Mouse (Mus musculus): ENCODE results near the gene Nras. TPM values are rescaled to one million over a fixed set of nuclear protein-coding genes. Genes with fewer than 3 reads are reported as not detected.

The Nras gene
- polyA plus RNA-seq, 1 experiment, result 8.6 TPM

DNA sequence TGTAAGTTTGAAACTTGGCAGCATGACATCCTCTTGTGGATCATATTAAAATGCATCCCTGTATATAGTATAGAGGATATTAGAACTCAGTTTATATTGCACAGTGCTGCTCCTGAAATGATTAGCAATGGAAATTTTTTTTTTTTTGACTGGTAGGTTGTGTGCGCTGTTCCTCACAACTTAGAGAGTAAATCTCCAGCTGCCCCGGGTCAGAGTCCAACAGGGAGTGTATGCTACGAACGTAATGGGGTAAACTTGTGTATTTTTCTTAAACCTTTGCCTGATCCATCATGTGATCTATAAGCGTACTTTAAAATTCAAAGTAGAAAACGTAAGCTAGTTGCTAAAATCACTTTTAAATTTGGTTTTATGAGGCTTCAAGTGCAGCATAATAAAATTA lies 17.8 kb upstream of the Nras start:
- TF ChIP-seq POLR2A (IDR thresholded peaks at IDR 0.05; ENCODE audit: low read depth, low read length) (no peak), CTCF (IDR thresholded peaks at IDR 0.05; ENCODE audit: extremely low read depth, insufficient read length, insufficient replicate concordance, low read depth, low read length) (no peak)
- Histone ChIP-seq H3K27ac (ENCODE audit: insufficient read depth, low read depth, low read length) (no peak overlapping the region), H3K4me3 (ENCODE audit: low read depth, low read length) (no peak overlapping the region), H3K36me3 (ENCODE audit: control insufficient read depth, insufficient read depth, low read length) (peaks cover 43% of the 10 kb centered on the region), H3K27me3 (ENCODE audit: control insufficient read depth, insufficient read depth, low read length) (no peaks in the 10 kb centered on the region), H3K4me1 (ENCODE audit: control insufficient read depth, insufficient read depth, insufficient read length, low read length) (no peaks in the 10 kb centered on the region)
- WGBS, result 53% methylated on average over 6 of the region's 6 CpGs

GRCm38 (mm10) chr3:103040861-103041379 lies 17.2 kb upstream of the Nras start:
- H3K4me3 ChIP-seq (ENCODE audit: low read depth, low read length), result no peak overlapping the region
- H3K27ac ChIP-seq (ENCODE audit: insufficient read depth, low read depth, low read length), result no peak overlapping the region
- H3K27me3 ChIP-seq (ENCODE audit: control insufficient read depth, insufficient read depth, low read length), result no peaks in the 10 kb centered on the region
- 78% methylated on average over 1 of the region's 1 CpGs for WGBS
- H3K4me1 ChIP-seq (ENCODE audit: control insufficient read depth, insufficient read depth, insufficient read length, low read length), result no peaks in the 10 kb centered on the region
- TF ChIP-seq CTCF (IDR thresholded peaks at IDR 0.05; ENCODE audit: extremely low read depth, insufficient read length, insufficient replicate concordance, low read depth, low read length) (no peak), POLR2A (IDR thresholded peaks at IDR 0.05; ENCODE audit: low read depth, low read length) (no peak)
- H3K36me3 ChIP-seq (ENCODE audit: control insufficient read depth, insufficient read depth, low read length), result peaks cover 48% of the 10 kb centered on the region

GRCm38 (mm10) chr3:103056016-103056595 lies 2.0 kb upstream of the Nras start:
- WGBS, result 84% methylated on average over 5 of the region's 5 CpGs
- peaks cover 49% of the 10 kb centered on the region for H3K36me3 ChIP-seq (ENCODE audit: control insufficient read depth, insufficient read depth, low read length)

GRCm38 (mm10) chr3:103057752-103058151 lies 333 bp upstream of the Nras start:
- H3K27me3 ChIP-seq (ENCODE audit: control insufficient read depth, insufficient read depth, low read length), result no peaks in the 10 kb centered on the region
- H3K36me3 ChIP-seq (ENCODE audit: control insufficient read depth, insufficient read depth, low read length), result peaks cover 50% of the 10 kb centered on the region
- no peak for TF ChIP-seq POLR2A (IDR thresholded peaks at IDR 0.05; ENCODE audit: low read depth, low read length)
- no peak for TF ChIP-seq CTCF (IDR thresholded peaks at IDR 0.05; ENCODE audit: extremely low read depth, insufficient read length, insufficient replicate concordance, low read depth, low read length)
- WGBS, result 5% methylated on average over 10 of the region's 10 CpGs
- peak overlapping the region; percentile 90 for H3K4me3 ChIP-seq (ENCODE audit: low read depth, low read length)
- H3K27ac ChIP-seq (ENCODE audit: insufficient read depth, low read depth, low read length), result 0 out of 2 replicates have a peak overlapping the region, but pooled peaks have one; percentile 13
- no peaks in the 10 kb centered on the region; the same call in 1 of the 2 replicates for H3K4me1 ChIP-seq (ENCODE audit: control insufficient read depth, insufficient read depth, insufficient read length, low read length)

More at GRCm38 (mm10) chr3:103056016-103056595, 2.0 kb upstream of the Nras start:
- Histone ChIP-seq H3K4me1 (ENCODE audit: control insufficient read depth, insufficient read depth, insufficient read length, low read length) (no peaks in the 10 kb centered on the region; the same call in 1 of the 2 replicates), H3K27ac (ENCODE audit: insufficient read depth, low read depth, low read length) (no peak overlapping the region), H3K27me3 (ENCODE audit: control insufficient read depth, insufficient read depth, low read length) (no peaks in the 10 kb centered on the region), H3K4me3 (ENCODE audit: low read depth, low read length) (no peak overlapping the region)
- TF ChIP-seq CTCF (IDR thresholded peaks at IDR 0.05; ENCODE audit: extremely low read depth, insufficient read length, insufficient replicate concordance, low read depth, low read length) (no peak), POLR2A (IDR thresholded peaks at IDR 0.05; ENCODE audit: low read depth, low read length) (no peak)

DNA sequence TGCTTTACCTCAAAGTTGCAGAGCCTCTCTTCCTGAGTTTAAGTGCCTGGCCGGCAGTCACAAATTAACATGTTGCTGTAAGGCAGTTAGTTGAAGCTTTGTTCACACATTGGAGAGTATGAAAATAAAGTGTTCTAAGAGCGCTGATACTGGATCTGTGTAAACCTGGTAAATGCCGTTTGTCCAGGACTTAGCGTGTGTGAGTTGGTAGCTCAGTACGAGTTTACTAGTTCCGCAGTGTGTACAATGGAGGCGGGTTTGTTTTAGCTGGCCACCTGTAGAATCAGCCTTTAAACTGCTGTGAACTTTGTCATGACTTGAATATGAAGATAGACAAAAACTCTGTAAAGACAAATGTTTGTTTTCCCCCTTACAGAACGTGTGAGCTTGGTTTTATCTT lies 8.8 kb downstream of the Nras start:
- peaks cover 44% of the 10 kb centered on the region for H3K36me3 ChIP-seq (ENCODE audit: control insufficient read depth, insufficient read depth, low read length)
- no peaks in the 10 kb centered on the region for H3K4me1 ChIP-seq (ENCODE audit: control insufficient read depth, insufficient read depth, insufficient read length, low read length)
- TF ChIP-seq CTCF (IDR thresholded peaks at IDR 0.05; ENCODE audit: extremely low read depth, insufficient read length, insufficient replicate concordance, low read depth, low read length) (no peak), POLR2A (IDR thresholded peaks at IDR 0.05; ENCODE audit: low read depth, low read length) (no peak)
- no peaks in the 10 kb centered on the region for H3K27me3 ChIP-seq (ENCODE audit: control insufficient read depth, insufficient read depth, low read length)
- WGBS, result 82% methylated on average over 8 of the region's 8 CpGs
- no peak overlapping the region for H3K4me3 ChIP-seq (ENCODE audit: low read depth, low read length)
- H3K27ac ChIP-seq (ENCODE audit: insufficient read depth, low read depth, low read length), result no peak overlapping the region

DNA sequence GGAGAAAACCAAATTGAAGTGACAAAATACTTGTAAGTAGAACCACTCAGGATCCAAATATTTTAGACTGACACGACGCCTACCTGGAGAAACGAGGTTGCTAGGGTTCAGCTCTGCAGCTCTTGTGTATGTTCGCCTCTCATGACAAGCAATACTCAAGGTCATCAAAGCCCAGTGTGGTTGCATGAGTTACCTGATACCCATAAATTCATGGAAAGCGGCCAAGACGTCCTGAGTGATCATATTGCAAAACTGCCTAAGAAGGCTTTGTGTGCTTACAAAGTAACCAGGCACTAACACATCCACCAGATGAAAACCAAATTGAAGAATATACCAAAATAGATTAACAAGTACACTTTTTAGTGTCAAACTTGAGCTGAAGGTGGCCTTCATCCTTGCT lies 10.9 kb downstream of the Nras start:
- TF ChIP-seq POLR2A (IDR thresholded peaks at IDR 0.05; ENCODE audit: low read depth, low read length) (no peak), CTCF (IDR thresholded peaks at IDR 0.05; ENCODE audit: extremely low read depth, insufficient read length, insufficient replicate concordance, low read depth, low read length) (no peak)
- Histone ChIP-seq H3K4me1 (ENCODE audit: control insufficient read depth, insufficient read depth, insufficient read length, low read length) (no peaks in the 10 kb centered on the region), H3K27me3 (ENCODE audit: control insufficient read depth, insufficient read depth, low read length) (no peaks in the 10 kb centered on the region), H3K36me3 (ENCODE audit: control insufficient read depth, insufficient read depth, low read length) (peaks cover 26% of the 10 kb centered on the region), H3K4me3 (ENCODE audit: low read depth, low read length) (no peak overlapping the region), H3K27ac (ENCODE audit: insufficient read depth, low read depth, low read length) (no peak overlapping the region)
- WGBS, result 60% methylated on average over 6 of the region's 6 CpGs

GRCm38 (mm10) chr3:103073771-103074170 lies 15.7 kb downstream of the Nras start, which contains the start of gene Ampd1:
Gene Ampd1, plus strand, starts transcription at chr3:103074014.
- Histone ChIP-seq H3K4me1 (ENCODE audit: control insufficient read depth, insufficient read depth, insufficient read length, low read length) (no peaks in the 10 kb centered on the region), H3K27me3 (ENCODE audit: control insufficient read depth, insufficient read depth, low read length) (no peaks in the 10 kb centered on the region), H3K27ac (ENCODE audit: insufficient read depth, low read depth, low read length) (no peak within 1 kb of the TSS), H3K36me3 (ENCODE audit: control insufficient read depth, insufficient read depth, low read length) (no peaks in the 10 kb centered on the region), H3K4me3 (ENCODE audit: low read depth, low read length) (no peak within 1 kb of the TSS)
- TF ChIP-seq POLR2A (IDR thresholded peaks at IDR 0.05; ENCODE audit: low read depth, low read length) (no peak), CTCF (IDR thresholded peaks at IDR 0.05; ENCODE audit: extremely low read depth, insufficient read length, insufficient replicate concordance, low read depth, low read length) (no peak)
- 58% methylated on average over 5 of the region's 5 CpGs for WGBS

All from small intestine, adult 2 months (tissue).